In the genomic region with DNA sequence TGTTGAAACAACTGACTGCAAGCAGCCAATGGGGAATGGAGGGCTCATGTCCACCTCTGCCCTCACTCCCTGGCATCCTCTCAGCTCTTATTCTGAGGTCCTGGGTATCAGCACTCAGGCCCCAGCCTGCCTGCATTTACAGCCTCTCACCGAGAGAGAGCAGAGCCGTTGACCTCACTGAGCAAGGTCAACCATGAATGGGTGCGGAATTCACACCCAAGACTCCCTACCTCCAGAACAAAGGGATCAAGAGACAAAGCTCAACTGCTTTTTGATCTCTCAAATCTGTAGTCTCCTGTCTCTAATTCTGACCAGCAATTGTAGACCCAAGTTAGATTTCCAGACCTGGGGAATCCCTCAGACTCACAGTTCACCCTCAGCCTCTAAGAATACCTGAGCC, we compare ENCODE assay signal across 19 mouse cellular contexts. TPM values are rescaled to one million over a fixed set of nuclear protein-coding genes. Genes with fewer than 3 reads are reported as not detected.
DNase-seq lines count a peak whose midpoint lies in the region; ATAC-seq and TF ChIP-seq lines count a peak whose summit lies in the region.
"Had no signal": no experiment of that assay in that cellular context is flagged by ENCODE, and none has a peak within 500 bp of the region (broad histone marks: within the 10 kb centered on the region; RNA-seq: fewer than 3 reads in every experiment).

No protein-coding gene starts in this region.

- no peak overlapping the region for H3K27ac ChIP-seq in lung, embryonic 14.5 days (ENCODE audit: low read depth)
- peak overlapping the region; percentile 42 for H3K27ac ChIP-seq in stomach, embryonic 15.5 days
- H3K27ac ChIP-seq: forebrain, embryonic 12.5 days; gastrocnemius, adult 2 months; hindbrain, postnatal 0 days; left cerebral cortex, adult 2 months; liver, embryonic 14.5 days; midbrain, embryonic 15.5 days; neural tube, embryonic 15.5 days had no signal

- no peaks in the 10 kb centered on the region for H3K4me1 ChIP-seq in lung, embryonic 14.5 days (ENCODE audit: insufficient read depth)
- H3K4me1 ChIP-seq in E14TG2a.4 (replicated peaks; ENCODE audit: low read depth, low read length): peaks cover 49% of the 10 kb centered on the region
- H3K4me1 ChIP-seq in stomach, embryonic 15.5 days: 0 out of 2 replicates have a peak, but pooled peaks cover 5% of the 10 kb centered on the region

- no peak overlapping the region for H3K4me2 ChIP-seq in lung, embryonic 14.5 days
- no peak overlapping the region for H3K4me2 ChIP-seq in stomach, embryonic 15.5 days
- H3K4me2 ChIP-seq: forebrain, embryonic 12.5 days; midbrain, embryonic 15.5 days; neural tube, embryonic 15.5 days had no signal

- 46% methylated on average over 3 of the region's 3 CpGs for WGBS in lung, embryonic 14.5 days
- WGBS in stomach, embryonic 15.5 days: 54% methylated on average over 3 of the region's 3 CpGs

- H3K4me3 ChIP-seq in lung, embryonic 14.5 days (ENCODE audit: low read depth, low read length): no peak overlapping the region
- H3K4me3 ChIP-seq in E14TG2a.4 (replicated peaks; ENCODE audit: low read length): 0 out of 2 replicates have a peak overlapping the region, but pooled peaks have one; percentile 17
- H3K4me3 ChIP-seq in stomach, embryonic 15.5 days (replicated peaks): no peak overlapping the region
- H3K4me3 ChIP-seq: forebrain, embryonic 12.5 days; gastrocnemius, adult 2 months; left cerebral cortex, adult 2 months; midbrain, embryonic 15.5 days; myocyte; neural tube, embryonic 15.5 days had no signal

- H3K36me3 ChIP-seq in lung, embryonic 14.5 days (ENCODE audit: insufficient read depth): no peaks in the 10 kb centered on the region
- H3K36me3 ChIP-seq in E14TG2a.4 (ENCODE audit: insufficient read depth, low read length): no peaks in the 10 kb centered on the region
- no peaks in the 10 kb centered on the region for H3K36me3 ChIP-seq in stomach, embryonic 15.5 days
- H3K36me3 ChIP-seq: forebrain, embryonic 12.5 days; midbrain, embryonic 15.5 days; neural tube, embryonic 15.5 days had no signal

- H3K27me3 ChIP-seq in lung, embryonic 14.5 days (ENCODE audit: insufficient read depth, low read length): no peaks in the 10 kb centered on the region
- peaks cover 43% of the 10 kb centered on the region for H3K27me3 ChIP-seq in E14TG2a.4 (ENCODE audit: insufficient read depth, low read length)
- no peaks in the 10 kb centered on the region for H3K27me3 ChIP-seq in stomach, embryonic 15.5 days (replicated peaks)
- H3K27me3 ChIP-seq: forebrain, embryonic 12.5 days; midbrain, embryonic 15.5 days; neural tube, embryonic 15.5 days had no signal

- no peak for DNase-seq in lung, embryonic 14.5 days
- DNase-seq in lung, postnatal 14 days: no peak
- DNase-seq in ES-CJ7 (ENCODE audit: low read depth, low spot score): peak; percentile 62
- DNase-seq in testis, postnatal 14 days (ENCODE audit: low spot score): no peak
- DNase-seq in frontal cortex, postnatal 10 days (ENCODE audit: low spot score in 2 of 2): no peak
- DNase-seq: B cell, adult 2 months; gastrocnemius, adult 2 months; right cerebral cortex, adult 18-20 months; thymus, postnatal 14 days had no signal

- no peaks in the 10 kb centered on the region for H3K9me3 ChIP-seq in lung, embryonic 14.5 days (ENCODE audit: low read depth, low read length)
- no peaks in the 10 kb centered on the region for H3K9me3 ChIP-seq in E14TG2a.4 (ENCODE audit: low read length)
- H3K9me3 ChIP-seq in stomach, embryonic 15.5 days: no peaks in the 10 kb centered on the region
- H3K9me3 ChIP-seq: forebrain, embryonic 12.5 days; midbrain, embryonic 15.5 days; neural tube, embryonic 15.5 days had no signal

- H3K9ac ChIP-seq in lung, embryonic 14.5 days: no peak overlapping the region
- no peak overlapping the region for H3K9ac ChIP-seq in stomach, embryonic 15.5 days
- H3K9ac ChIP-seq: forebrain, embryonic 12.5 days; liver, embryonic 14.5 days; midbrain, embryonic 15.5 days; neural tube, embryonic 15.5 days had no signal

- 0 out of 2 replicates have a peak, but pooled peaks have one; percentile 1 for TF ChIP-seq CTCF in lung, embryonic 14.5 days (IDR thresholded peaks at IDR 0.05; ENCODE audit: low read depth)
- no peak for TF ChIP-seq CTCF in E14TG2a.4 (conservative IDR thresholded peaks at IDR 0.05; ENCODE audit: low read length)

- ATAC-seq in lung, embryonic 14.5 days (ENCODE audit: insufficient read depth): no peak
- ATAC-seq in stomach, embryonic 15.5 days (ENCODE audit: insufficient read depth, low FRiP score, low read depth): no peak
- ATAC-seq: hindbrain, postnatal 0 days; intestine, embryonic 16.5 days; midbrain, embryonic 15.5 days had no signal

RNA-seq across cellular contexts. Expression of gene Eya2, which starts 48.8 kb away (rescaled TPM):
- 1.6 and 2.1 TPM in 2 replicates for polyA plus RNA-seq in lung, embryonic 14.5 days (2014; fragmentation: Nextera tagmentation; extraction: Ambion mirVana)
- polyA plus RNA-seq in stomach, embryonic 15.5 days (2015; fragmentation: Nextera tagmentation; extraction: Ambion mirVana): 8.6 and 10.3 TPM in 2 replicates
